Mouse (Mus musculus) liver, postnatal 0 days (tissue): Measurements from ENCODE around the gene Epha8. TPM values are rescaled to one million over a fixed set of nuclear protein-coding genes. Genes with fewer than 3 reads are reported as not detected.
A peak's percentile ranks its signal among the peaks of the same experiment; 100 is the strongest.

Experiments used
- ATAC-seq: fragments of 200-750 bp; cut with Nextera tagmentation; 2 replicates; pipeline ENCODE4 v1.8.0; 2017; ENCODE audit warnings: mild to moderate bottlenecking, moderate library complexity
- DNase-seq: peaks from one replicate; pipeline ENCODE4 v3.0.0-alpha.2; 2016
- H3K27ac ChIP-seq: fragments of 300-500 bp; sonication (generic); 2 replicates; pipeline ENCODE4 v1.5.1; 2014; ENCODE audit warnings: antibody characterized with exemption, moderate library complexity, mild to moderate bottlenecking, low read depth
- H3K27me3 ChIP-seq: fragments of 300-500 bp; sonication (generic); 2 replicates; pipeline ENCODE4 v1.6.1; 2014; ENCODE audit warnings: low read length, control low read depth, mixed read lengths; ENCODE audit not compliant: insufficient read depth
- H3K36me3 ChIP-seq: fragments of 300-500 bp; sonication (generic); replicated peaks from 2 replicates; pipeline ENCODE4 v1.6.1; 2014; ENCODE audit warnings: mild to moderate bottlenecking, control low read depth, low read length, moderate library complexity, mixed read lengths; ENCODE audit not compliant: insufficient read depth
- H3K4me1 ChIP-seq: fragments of 300-500 bp; sonication (generic); 2 replicates; pipeline ENCODE4 v1.6.1; 2014; ENCODE audit warnings: antibody characterized with exemption, mild to moderate bottlenecking, control low read depth; ENCODE audit not compliant: insufficient read depth
- H3K4me2 ChIP-seq: fragments of 300-500 bp; sonication (generic); 2 replicates; pipeline ENCODE4 v1.6.1; 2014; ENCODE audit warnings: low read depth, mild to moderate bottlenecking, low read length, moderate library complexity, mixed read lengths
- H3K4me3 ChIP-seq: fragments of 300-500 bp; sonication (generic); 2 replicates; pipeline ENCODE4 v1.5.1; 2014; ENCODE audit warnings: low read depth, low read length
- H3K9ac ChIP-seq: fragments of 300-500 bp; sonication (generic); replicated peaks from 2 replicates; pipeline ENCODE4 v1.6.1; 2014; ENCODE audit warnings: mild to moderate bottlenecking, moderate library complexity
- H3K9me3 ChIP-seq: fragments of 300-500 bp; sonication (generic); 2 replicates; pipeline ENCODE4 v1.6.1; 2016; ENCODE audit warnings: mild to moderate bottlenecking, control low read depth, low read length, mixed read lengths
- CTCF ChIP-seq: sonication (generic); IDR thresholded peaks from 2 replicates; pipeline ENCODE4 v1.5.1; 2016; ENCODE audit warnings: antibody characterized with exemption, low read depth
- EP300 ChIP-seq: IDR thresholded peaks from 2 replicates; pipeline ENCODE4 v1.6.1; 2016; ENCODE audit warnings: antibody characterized with exemption, low read depth, mild to moderate bottlenecking
- WGBS: fragments of 180-500 bp; shearing (Covaris S2); extraction: QIAGEN DNeasy Blood & Tissue Kit; methylation state at CpG from one replicate; pipeline ENCODE4 v1.1.7; 2014; ENCODE audit not compliant: insufficient replicate concordance; 5-methylcytosine and 5-hydroxymethylcytosine counted together
- polyA plus RNA-seq: library from polyadenylated mRNA; unstranded; fragments of >200 nt; fragmentation: Nextera tagmentation; extraction: Ambion mirVana; gene quantifications from 2 replicates; pipeline ENCODE4 v1.2.1, GENCODE M21; 2015

The Epha8 gene
- polyA plus RNA-seq, 1 experiment from 2014 or later = 0.11 TPM

DNA sequence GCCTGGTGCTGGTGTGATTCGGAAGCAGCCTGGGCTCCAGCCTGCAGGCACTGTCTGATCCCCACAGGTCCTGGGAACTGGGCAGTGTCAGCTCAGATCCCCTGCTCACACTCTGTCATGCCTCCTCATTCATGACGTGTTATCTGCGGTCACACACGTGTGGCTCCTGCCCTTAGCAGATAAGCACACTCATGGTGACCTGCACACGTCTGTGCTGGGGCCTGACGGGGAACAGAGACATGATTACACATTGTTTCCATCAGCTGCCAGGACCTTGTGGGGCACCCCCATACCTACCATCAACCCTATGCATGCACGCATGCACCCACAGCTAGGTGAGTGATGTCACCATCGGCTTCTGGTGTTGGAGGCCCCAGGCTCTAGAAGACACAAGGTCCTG lies 26.1 kb downstream of the Epha8 start:
- DNase-seq (peak; percentile 56), ATAC-seq (peak; percentile 96)
- Histone ChIP-seq H3K4me2 (peak overlapping the region; percentile 35; the same call in 1 of the 2 replicates), H3K27ac (peak overlapping the region; percentile 51; the same call in 1 of the 2 replicates), H3K4me1 (no peaks in the 10 kb centered on the region; the same call in 1 of the 2 replicates), H3K4me3 (no peak overlapping the region), H3K9ac (no peak overlapping the region), H3K9me3 (no peaks in the 10 kb centered on the region), H3K27me3 (0 out of 2 replicates have a peak, but pooled peaks cover 2% of the 10 kb centered on the region), H3K36me3 (no peaks in the 10 kb centered on the region)
- WGBS = 54% methylated on average over 8 of the region's 8 CpGs
- TF ChIP-seq EP300 (peak; percentile 92), CTCF (no peak)

DNA sequence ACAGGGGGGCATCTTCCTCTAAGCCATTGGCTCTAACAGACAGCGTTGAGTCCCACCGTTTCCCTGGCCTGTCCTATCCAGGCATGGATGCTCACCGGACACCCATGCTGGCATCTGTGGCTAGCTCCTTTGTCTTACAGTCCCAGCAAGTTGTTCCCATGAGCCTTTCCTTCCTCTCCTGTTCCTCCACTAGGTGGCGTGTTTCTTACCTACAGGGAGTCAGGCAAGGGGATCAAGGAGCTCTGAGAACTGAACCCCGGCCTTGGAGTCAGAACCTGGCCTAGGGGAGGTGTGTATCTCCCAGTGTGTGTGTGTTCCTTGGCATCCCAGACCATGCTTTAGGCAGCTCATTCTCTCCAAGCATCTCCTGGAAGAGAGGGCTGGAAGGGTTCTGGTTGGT lies 27.7 kb downstream of the Epha8 start:
- no peak overlapping the region for H3K27ac ChIP-seq
- 0 out of 2 replicates have a peak, but pooled peaks cover 11% of the 10 kb centered on the region for H3K27me3 ChIP-seq
- H3K4me2 ChIP-seq = no peak overlapping the region
- no peak overlapping the region for H3K9ac ChIP-seq
- TF ChIP-seq CTCF = peak; percentile 80
- TF ChIP-seq EP300 = no peak
- no peak overlapping the region for H3K4me3 ChIP-seq
- ATAC-seq (no peak), DNase-seq (no peak)
- H3K9me3 ChIP-seq = no peaks in the 10 kb centered on the region
- no peaks in the 10 kb centered on the region for H3K36me3 ChIP-seq
- 19% methylated on average over 5 of the region's 5 CpGs for WGBS
- H3K4me1 ChIP-seq = no peaks in the 10 kb centered on the region; the same call in 1 of the 2 replicates

DNA sequence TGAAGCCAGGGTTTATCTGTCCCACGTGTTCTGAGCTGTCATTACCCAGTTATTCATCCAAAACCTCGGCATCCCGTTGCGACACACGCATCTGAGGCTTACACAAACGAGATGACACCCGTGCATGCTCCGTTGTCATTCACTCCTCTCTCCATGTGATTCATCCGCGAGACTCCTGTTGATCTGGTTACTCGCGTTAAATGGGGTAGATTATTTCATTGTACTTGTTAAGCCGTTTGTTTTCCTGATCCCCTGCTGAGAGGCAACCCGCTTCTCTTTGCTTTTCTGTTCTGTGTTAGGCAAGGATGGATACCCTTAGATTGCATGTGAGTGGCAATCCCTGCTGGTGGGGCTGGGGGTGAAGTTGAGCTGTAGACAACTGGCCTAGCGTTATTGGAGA lies 30.8 kb downstream of the Epha8 start:
- H3K9ac ChIP-seq = no peak overlapping the region
- WGBS = 25% methylated on average over 15 of the region's 15 CpGs
- H3K4me2 ChIP-seq = no peak overlapping the region
- H3K27ac ChIP-seq = no peak overlapping the region
- no peak overlapping the region for H3K4me3 ChIP-seq
- ATAC-seq (no peak), DNase-seq (no peak)
- H3K9me3 ChIP-seq = no peaks in the 10 kb centered on the region
- 0 out of 2 replicates have a peak, but pooled peaks cover 9% of the 10 kb centered on the region for H3K27me3 ChIP-seq
- TF ChIP-seq CTCF = no peak
- TF ChIP-seq EP300 = no peak
- no peaks in the 10 kb centered on the region for H3K36me3 ChIP-seq
- no peaks in the 10 kb centered on the region; the same call in 1 of the 2 replicates for H3K4me1 ChIP-seq

DNA sequence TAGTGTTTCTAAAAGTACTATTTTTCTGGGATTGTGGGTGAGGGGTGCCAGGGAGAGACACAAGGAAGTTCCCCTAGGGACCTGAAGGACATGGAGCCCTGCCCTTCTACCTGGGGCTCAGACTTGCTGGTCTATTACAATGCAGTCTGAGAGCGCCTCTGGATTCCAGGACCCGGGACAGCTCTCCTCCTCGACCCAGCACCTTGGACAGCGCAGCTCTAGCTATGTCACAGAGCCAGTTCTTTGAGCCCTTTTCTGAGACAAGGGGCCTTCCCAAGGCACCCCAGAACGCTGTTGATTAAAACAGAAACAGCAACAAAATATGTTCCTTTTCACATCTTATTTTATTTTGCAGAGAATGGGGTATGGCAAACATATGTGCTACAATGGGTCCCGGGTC lies 32.1 kb downstream of the Epha8 start:
- 0 out of 2 replicates have a peak, but pooled peaks cover 9% of the 10 kb centered on the region for H3K27me3 ChIP-seq
- no peaks in the 10 kb centered on the region for H3K36me3 ChIP-seq
- TF ChIP-seq EP300 = no peak
- TF ChIP-seq CTCF = no peak
- no peak overlapping the region for H3K4me3 ChIP-seq
- no peaks in the 10 kb centered on the region for H3K4me1 ChIP-seq
- 4% methylated on average over 6 of the region's 6 CpGs for WGBS
- ATAC-seq (no peak), DNase-seq (peak; percentile 76)
- no peak overlapping the region for H3K27ac ChIP-seq
- H3K4me2 ChIP-seq = no peak overlapping the region
- no peak overlapping the region for H3K9ac ChIP-seq
- no peaks in the 10 kb centered on the region for H3K9me3 ChIP-seq

DNA sequence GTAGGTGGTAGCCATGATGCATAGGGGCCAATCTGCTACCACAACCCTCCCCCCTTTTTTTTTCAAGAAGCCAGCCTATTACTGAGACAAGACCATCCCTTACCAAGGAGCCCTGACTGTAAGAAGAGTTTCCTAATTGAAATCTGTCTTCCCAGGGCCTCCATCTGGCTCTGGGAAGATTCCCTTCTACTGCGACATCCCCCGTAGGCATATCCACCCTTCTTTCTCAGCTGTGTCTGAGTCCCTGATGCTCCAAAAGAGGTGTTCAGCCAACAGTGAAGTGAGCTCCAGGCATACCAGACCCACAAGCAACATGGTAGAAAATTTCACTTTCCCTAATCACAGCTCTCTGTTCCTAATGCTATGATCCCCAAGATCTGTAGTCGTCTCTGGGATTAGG lies 37.1 kb downstream of the Epha8 start:
- no peak for ATAC-seq
- H3K4me1 ChIP-seq = no peaks in the 10 kb centered on the region
- no peak overlapping the region for H3K4me3 ChIP-seq
- no peak overlapping the region for H3K27ac ChIP-seq
- no peak for TF ChIP-seq EP300
- no peak for TF ChIP-seq CTCF
- 65% methylated on average over 3 of the region's 3 CpGs for WGBS
- H3K9me3 ChIP-seq = no peaks in the 10 kb centered on the region
- 0 out of 2 replicates have a peak, but pooled peaks cover 2% of the 10 kb centered on the region for H3K27me3 ChIP-seq
- no peaks in the 10 kb centered on the region for H3K36me3 ChIP-seq
- H3K9ac ChIP-seq = no peak overlapping the region
- no peak for DNase-seq
- no peak overlapping the region for H3K4me2 ChIP-seq

DNA sequence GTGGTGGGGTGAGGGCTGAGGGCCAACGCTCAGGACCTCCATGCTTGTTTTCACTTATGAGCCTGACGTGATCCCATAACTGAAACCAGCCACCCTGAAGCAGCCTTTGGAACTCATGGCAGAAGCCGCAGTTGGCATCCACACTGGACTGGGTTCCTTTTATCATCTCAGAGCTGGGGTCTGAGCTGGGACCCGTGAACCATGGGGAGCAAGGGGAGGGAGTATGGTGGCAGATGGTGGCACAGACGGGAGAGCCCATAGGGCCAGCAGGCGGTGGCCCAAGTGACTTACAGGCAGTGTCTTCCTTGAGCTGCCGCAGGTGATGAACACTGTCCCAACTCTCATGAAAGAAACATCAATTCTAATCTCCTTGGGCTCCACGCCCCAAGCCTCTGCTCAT lies 37.8 kb downstream of the Epha8 start:
- ATAC-seq (no peak), DNase-seq (no peak)
- 74% methylated on average over 8 of the region's 8 CpGs for WGBS
- H3K4me3 ChIP-seq = no peak overlapping the region
- no peaks in the 10 kb centered on the region for H3K27me3 ChIP-seq
- no peaks in the 10 kb centered on the region for H3K9me3 ChIP-seq
- H3K36me3 ChIP-seq = no peaks in the 10 kb centered on the region
- no peaks in the 10 kb centered on the region for H3K4me1 ChIP-seq
- no peak overlapping the region for H3K27ac ChIP-seq
- H3K9ac ChIP-seq = no peak overlapping the region
- no peak overlapping the region for H3K4me2 ChIP-seq
- TF ChIP-seq EP300 = no peak
- TF ChIP-seq CTCF = no peak

DNA sequence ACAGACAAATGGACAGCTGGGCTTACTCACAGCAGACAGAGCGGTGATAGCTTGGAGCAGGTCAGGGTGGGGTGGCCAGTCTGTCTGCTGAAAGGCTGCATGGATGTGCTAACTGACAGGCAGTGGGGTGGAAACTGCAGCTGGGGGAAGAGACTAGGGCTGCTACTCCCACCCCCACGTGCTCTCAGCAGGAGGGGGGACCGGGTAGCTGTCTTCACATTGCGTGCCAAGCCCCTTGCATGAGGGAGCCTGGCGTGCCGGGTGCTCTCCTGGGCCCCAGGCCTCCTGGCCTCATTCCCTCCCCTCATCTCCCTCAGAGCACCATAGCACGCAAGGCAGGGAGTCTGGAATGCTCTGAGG lies 39.5 kb downstream of the Epha8 start:
- Histone ChIP-seq H3K9me3 (no peaks in the 10 kb centered on the region), H3K27me3 (peaks cover 5% of the 10 kb centered on the region; the same call in 1 of the 2 replicates), H3K4me2 (no peak overlapping the region), H3K9ac (no peak overlapping the region), H3K4me1 (no peaks in the 10 kb centered on the region), H3K4me3 (no peak overlapping the region), H3K27ac (no peak overlapping the region), H3K36me3 (no peaks in the 10 kb centered on the region)
- ATAC-seq (no peak), DNase-seq (no peak)
- TF ChIP-seq EP300 = no peak
- TF ChIP-seq CTCF = no peak
- 41% methylated on average over 7 of the region's 7 CpGs for WGBS
